Mouse (Mus musculus) embryo, embryonic 10 days (tissue): ENCODE results near the gene Alkbh3.

ENCODE experiments used
- DNase-seq: peaks from one replicate; pipeline ENCODE4 v3.0.0-alpha.2; 2015; ENCODE audit warnings: low spot score

Gene Alkbh3

DNA sequence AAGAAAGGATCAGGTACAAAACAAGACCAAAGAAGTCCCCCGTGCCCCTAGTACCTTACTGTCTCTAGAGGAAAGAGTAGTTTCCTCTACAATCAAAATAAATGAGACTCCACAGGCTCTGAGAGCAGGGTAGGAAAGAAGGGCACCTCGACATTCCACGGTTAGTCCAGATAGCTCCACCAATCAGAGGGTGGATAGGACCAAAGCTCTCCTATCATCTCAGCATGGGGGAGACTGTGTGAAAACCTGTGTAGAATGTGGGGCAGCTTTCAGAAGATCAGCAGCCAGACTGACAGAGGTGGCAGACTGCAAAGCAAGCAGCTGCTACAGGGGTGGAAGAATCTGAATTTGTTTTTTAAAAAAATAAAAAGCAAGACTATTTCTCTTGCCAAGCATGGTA is 17.8 kb downstream of the Alkbh3 start:
- DNase-seq: no peak

DNA sequence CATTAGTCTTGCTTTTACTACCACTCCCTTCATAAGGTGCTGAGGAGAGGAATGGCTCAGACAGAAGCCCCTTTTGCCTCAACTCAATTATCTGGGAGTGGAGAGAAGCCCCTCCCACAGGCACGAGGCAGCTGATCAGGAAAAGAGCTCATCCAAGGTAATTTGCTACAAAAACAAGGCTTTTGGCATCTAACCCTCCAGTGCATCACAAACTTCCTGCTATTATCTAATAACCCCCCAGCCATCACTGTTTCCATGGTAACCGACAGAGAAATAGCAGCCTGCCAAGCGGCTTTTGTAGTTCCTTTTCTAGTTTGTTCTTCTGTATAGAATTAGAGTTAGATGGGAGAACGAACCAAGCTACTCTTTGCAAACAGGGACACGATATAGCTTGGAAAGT is 18.3 kb downstream of the Alkbh3 start:
- no peak for DNase-seq

GRCm38 (mm10) chr2:93991336-93991735 is 19.3 kb downstream of the Alkbh3 start:
- DNase-seq: no peak

- DNase-seq: no peak
These were observed 22.2 kb downstream of the Alkbh3 start for GRCm38 (mm10) chr2:93988440-93988839.

DNA sequence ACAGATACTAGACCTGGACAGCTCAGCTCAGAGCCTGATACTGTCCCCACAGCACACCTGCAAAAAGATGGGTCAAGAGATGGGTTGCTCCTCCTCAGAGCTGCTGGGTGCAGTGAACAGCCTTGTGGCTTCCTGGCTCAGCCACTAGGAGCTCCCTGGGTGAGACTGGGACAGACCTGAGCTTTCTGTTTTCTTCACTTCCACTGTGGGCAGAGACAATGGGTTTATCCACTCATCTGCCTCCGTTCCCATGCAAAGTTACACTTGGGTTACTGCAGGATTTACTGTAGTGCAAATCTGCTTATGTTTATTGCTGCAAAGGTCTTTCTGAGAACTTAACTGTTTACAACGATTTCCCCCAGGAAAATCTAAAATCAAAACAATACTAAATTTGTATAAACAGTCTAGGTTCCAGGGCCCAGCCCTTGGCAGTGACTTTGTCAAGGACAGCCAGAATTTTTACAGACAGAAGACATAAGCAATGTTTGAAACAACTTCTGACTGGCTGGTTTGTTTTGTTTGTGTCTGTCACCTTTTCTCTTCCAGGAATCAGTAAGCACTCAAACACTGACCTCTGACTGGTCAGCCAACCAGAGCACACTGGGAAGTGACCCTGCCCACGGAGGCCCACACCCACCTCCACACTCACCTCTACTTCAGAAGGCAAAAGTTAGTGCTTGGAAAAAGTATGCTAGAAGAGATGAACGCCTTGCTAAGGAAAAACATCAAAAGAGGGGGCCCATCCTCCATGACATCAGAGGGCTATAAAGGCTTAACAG is 28.0 kb downstream of the Alkbh3 start:
- DNase-seq: no peak

DNA sequence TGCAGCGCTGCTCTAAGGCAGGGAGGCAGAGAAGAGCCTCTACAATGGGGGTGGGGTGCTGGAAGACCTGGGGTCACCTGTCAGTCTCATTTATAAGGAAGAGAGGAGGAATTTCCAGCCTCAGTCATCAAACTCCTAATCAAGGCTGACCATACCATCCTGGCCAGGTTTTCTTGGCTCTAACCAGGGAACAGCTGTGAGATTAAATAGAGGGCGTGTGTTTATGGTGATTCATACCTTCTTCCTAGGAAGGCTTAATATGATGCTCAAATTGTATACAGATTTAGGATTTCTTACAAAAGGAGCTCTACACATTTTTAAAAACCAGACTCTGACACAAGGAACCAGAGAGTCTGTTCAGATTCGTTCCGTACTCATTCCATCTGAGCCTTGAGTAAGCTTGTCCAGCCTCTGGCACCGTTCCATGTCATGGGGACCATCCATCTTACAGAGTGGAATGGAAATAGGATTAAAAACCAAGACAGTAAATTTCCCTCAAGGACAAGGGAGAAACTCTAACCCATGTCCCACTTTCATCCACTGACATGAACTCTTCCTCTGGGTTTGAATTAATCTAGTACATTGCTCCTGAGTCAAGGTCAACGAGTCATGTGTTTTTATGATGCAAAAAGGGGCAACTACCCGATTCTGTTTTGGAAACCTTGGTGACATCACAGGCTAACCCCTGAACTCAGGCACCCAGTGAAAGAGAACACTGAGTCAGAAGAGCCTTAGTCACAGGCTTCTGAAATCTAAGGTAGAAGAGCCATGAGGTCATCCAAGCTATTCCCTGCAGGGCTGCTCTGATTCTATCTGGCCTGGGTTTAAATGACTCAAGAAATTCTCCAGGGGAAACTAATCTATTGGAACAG is 31.1 kb downstream of the Alkbh3 start:
- DNase-seq: no peak

GRCm38 (mm10) chr2:93976436-93977252 is 34.0 kb downstream of the Alkbh3 start:
- DNase-seq: peak; percentile 65

DNA sequence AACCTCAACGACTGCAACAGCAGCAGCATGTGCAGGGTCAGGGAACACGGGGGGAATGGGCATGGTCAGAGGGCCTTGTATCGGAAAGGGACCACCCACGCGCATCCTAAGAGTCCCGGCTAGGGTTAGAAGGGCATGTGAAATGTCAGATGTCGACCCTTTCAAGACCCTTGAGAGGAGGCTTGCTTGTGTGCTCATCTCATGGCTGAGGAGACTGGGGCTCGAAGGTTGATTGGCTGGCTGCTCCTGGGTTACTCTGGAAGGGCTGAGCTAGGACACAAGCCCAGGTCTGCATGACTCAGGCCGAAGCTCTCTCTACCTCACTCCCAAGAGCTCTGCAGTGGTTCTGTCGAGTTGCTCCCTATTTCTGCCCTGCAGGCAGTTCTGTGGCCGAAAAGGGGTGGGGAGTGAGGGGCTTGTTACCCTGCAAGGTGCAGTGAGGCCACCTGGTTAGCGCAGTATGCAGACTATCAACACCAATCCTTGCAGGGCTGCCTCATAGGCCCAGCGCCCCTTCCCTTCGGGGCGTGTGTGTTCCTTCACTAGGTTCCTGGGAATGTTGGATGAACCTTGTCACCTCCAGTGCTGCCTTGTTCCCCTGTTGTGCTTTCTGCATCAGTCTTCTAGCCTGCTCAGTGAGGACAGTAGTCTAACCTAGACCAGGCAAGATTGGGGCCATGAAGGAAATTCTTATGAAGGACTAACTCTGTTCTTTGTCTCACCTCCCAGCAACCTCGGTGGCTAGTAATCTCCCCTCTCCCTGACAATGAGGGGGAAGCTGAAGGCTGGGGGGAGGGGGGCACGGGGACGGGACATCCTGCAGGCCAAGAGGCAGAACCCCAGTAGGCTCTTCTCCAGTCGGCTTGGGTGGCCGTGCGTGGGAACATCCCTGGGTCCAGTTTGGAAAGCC is 34.8 kb downstream of the Alkbh3 start:
- peak; percentile 65 for DNase-seq

GRCm38 (mm10) chr2:93975041-93975440 is 35.6 kb downstream of the Alkbh3 start:
- no peak for DNase-seq

DNA sequence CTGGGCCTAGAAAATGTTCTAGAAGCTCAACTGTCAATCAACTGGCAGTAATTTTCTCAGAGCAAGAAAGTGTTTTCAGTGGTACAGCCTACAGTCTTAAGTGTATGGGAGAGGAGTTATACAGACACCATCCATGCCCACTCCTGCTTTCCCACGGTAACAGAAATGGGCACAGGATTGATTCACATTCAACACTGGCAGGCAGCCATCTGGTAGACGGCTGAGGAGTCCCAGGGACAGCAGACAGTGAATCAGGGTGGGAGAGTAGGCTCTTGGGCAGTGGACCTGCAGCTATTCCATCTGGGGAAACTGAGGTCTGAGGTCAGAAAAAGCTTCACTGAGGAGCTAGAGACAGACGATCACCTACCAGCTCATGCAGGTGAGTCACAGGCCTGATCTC is 39.0 kb downstream of the Alkbh3 start:
- DNase-seq: no peak

- DNase-seq: no peak
These were observed 46.0 kb downstream of the Alkbh3 start for GRCm38 (mm10) chr2:93964494-93965160.

GRCm38 (mm10) chr2:93963802-93964201 is 46.8 kb downstream of the Alkbh3 start:
- no peak for DNase-seq

GRCm38 (mm10) chr2:93961716-93962115 is 48.9 kb downstream of the Alkbh3 start:
- no peak for DNase-seq

DNA sequence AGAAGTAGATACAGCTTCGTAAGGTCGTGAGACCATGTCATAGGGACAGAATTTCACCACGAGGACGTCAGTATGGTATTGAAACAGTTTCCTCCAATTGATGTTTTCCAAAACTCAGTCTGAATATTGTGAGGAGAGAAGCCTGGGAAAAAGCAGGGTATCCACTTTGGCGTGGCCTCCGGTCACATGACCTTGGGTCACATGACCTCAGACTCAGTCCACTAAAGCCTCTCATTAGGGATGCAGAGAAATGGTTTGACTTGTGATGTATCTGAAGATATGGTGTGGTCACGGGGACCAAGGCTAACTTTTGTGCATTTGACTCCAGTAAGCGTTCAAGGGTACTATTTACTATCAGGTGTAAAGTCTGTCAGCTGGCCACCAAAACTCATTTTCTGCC is 51.3 kb downstream of the Alkbh3 start:
- no peak for DNase-seq

GRCm38 (mm10) chr2:93958216-93958615 is 52.4 kb downstream of the Alkbh3 start:
- no peak for DNase-seq

DNA sequence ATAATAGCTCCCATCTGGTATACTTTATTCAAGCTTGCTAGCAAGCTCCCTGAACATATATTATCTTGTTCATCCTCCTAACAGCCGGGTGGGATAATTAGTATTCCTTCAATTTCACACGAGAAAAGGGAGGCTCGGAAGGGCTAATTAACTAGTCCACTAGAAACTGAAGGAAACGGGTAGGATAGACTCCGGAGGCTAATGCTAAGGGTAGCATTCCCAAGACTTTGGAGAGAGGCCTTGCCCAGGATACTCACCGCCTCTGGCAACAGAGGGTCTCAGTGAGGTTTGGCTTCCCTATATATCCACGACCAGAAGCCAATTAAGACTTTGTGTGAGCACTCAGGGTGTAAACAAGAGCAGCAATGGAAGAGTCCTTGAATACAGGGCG is 52.8 kb downstream of the Alkbh3 start:
- no peak for DNase-seq

- DNase-seq: peak; percentile 76
These were observed 53.5 kb downstream of the Alkbh3 start, which contains the start of gene Gm13889 for GRCm38 (mm10) chr2:93956908-93957784. TSS of gene Gm13889 (minus strand) at chr2:93957201.

DNA sequence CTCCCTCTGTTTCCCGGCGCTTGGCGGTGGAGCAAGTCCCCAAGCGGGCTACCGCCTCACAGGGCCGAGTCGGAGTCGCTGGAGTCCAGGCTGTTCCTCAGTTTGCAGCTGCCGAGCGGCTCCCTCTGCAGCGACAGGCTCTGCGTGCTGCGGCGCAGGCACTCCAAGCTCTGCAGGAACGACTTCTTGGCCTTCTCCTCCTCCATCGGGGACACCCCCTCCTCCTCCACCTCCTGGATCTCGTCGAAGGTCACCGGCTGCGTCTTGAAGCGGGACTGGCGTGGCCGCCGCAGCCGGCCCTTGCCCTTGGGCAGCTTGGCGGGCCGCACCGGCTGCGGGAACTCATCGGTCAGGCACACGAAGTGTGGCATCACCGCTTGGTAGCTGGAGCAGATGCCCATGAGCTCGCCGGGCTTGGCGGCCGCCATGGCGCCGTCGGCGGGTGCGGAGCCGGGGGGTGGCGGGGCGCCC is 54.2 kb downstream of the Alkbh3 start:
- DNase-seq: peak; percentile 68

DNA sequence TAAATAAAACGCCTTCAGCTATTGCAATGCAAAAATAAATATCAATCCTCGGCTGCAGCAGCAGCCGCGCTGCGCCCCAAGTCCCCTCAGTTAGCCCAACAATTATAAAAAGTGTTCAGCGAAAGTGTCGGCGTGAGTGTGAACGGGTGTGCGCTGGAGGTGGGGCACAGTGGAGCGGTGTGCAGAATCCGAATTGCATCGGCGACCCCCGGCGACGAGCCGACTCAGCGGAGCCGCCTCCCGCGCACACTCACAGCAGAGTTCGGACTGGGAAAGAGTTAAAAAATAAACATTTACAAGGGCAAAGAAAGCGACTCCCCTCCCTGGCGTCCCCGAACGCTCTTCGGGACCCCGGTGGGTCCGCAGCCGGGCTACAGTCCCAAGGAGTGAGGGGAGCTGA is 54.7 kb downstream of the Alkbh3 start:
- peak; percentile 28 for DNase-seq
